Mouse (Mus musculus): ENCODE results near the gene Insl5.
A peak's percentile ranks its signal among the peaks of the same experiment; 100 is the strongest.

Insl5 gene

DNA sequence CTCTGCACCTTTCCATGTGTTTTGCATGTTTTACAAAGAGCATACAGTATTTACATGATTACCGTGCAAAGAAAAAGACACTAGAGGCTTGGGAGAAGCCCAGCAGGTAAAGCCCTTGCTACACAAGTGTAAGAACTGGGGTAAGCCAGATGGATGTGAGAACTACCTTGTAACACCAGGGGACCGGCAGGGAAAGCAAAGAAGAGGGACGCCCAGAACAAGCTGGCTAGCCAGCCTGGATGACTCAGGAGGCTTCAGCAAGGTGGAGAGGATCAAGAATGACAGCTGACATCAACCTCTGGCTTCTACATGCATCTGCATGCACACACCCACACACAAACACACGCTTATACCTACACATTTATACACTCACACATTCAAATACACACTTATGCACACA lies 36.6 kb downstream of the Insl5 start:
- DNase-seq (ENCODE audit: low spot score in 2 of 2): peak in 1 of 2 experiments; percentile 51

DNA sequence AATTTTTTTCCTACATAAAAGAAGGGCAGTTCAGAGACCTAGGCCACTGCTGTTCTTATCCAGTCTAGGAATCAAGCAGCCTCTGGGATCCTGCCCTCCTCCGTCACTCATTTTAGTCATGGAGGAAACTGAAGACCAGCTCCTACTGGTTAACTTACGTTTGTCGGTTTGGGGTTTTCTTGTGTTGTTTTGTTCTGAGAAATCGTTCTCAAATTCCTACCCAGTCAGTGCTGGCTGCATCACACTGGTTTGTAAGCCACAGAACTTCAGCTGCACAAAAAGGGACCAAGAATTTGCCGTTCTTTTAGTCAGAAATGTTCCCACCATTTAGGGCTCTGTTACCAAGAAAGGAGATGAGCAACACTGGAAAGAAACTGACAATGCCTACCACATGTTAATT lies 37.3 kb downstream of the Insl5 start:
- DNase-seq (ENCODE audit: low spot score in 2 of 2): peak; percentile 37 to 55

DNA sequence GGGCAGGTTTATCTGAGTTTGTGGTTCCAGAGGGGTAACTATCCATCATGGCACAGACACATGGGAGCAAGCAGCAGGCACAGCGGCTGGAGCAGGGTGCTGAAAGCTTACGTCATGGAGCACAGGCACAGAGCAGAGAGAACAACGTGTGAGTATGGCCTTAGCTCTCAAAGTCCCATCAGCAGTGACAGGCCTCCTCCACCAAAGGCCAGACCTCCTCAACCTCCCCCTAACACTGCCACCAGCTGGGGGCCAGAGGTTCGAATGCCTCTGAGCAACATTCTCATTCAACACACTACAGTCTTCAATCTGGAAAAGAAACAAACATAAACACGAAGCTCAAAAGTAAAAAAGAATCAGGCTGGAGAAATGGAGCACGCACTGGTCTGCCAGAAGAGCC lies 38.1 kb downstream of the Insl5 start:
- DNase-seq (ENCODE audit: low spot score in 2 of 2): peak in 1 of 2 experiments; percentile 56

DNA sequence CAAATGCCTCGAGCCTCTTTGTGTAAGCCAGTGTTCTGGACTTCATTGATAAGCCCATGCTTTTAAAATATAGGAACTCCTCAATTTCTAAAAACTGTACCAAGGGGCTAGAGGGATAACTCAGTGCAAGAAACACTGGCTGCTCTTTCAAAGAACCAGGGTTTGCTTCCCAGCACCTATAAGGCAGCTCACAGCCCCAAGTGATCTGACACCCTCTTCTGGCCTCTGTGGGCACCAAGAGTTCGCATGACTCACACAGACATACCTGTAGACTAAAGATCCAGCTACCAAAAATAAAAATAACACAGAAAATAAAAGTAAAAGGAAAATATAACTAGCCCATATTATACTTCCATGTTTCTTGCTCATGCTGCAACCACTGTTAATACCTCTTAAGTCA lies 38.9 kb downstream of the Insl5 start:
- DNase-seq (ENCODE audit: low spot score in 2 of 2): peak in 1 of 2 experiments; percentile 60

DNA sequence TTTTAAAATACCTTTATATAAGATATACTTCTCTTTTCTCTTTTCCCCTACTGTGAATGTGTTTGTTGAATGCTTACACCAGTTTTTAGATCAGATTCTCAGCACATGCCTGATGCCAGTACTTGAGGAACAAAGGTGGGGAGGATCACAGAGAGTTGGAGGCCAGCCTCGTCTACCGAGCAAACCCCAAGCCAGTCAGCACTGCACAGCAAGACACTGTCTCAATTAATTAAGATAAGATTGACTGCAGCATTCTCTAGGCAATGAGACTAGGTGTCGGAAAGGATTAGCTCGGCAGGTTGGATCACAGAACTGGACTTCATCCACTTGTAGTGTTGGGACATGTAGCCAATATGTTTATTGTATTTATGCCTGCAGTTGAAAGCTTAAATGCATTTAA lies 39.3 kb downstream of the Insl5 start:
- DNase-seq (ENCODE audit: low spot score in 2 of 2): no peak

DNA sequence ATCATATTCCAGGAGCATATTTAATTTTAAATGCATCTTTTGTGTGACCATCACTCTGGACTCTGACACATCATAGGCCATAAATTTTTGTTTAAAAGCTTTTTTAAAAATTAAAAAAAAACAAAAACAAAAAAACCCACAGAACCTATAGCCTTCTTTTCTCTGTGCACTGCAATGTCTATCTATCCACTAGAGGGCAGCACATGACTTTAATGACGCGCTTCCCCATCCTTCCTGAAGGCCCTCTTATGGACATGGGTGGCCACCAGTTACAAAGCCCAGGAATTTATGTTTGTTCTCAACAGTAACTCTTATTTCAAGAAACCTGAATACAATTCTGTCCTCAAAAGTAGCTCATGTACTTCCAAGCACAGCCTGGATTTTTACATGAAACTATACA lies 39.7 kb downstream of the Insl5 start:
- DNase-seq (ENCODE audit: low spot score in 2 of 2): peak; percentile 48 to 80

DNA sequence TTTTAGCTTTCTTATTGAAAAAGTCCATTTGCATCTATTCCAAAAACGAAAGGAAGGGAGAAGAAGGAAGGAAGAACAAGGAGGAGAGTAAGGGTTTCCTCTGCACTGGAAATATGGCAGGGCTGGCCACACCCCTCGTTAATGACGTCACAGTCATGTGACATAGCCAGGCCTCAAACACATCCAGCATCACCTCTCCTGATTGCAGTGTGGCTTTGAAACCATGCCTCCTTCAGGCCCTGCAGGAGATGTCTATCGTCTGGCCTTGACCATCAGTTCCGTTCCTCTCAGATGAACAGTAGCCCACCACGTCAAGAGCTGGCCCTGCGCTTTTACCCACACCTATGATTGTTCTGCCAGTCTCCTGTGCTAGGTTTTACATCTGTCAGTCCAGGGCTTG lies 40.5 kb downstream of the Insl5 start:
- DNase-seq (ENCODE audit: low spot score in 2 of 2): no peak

DNA sequence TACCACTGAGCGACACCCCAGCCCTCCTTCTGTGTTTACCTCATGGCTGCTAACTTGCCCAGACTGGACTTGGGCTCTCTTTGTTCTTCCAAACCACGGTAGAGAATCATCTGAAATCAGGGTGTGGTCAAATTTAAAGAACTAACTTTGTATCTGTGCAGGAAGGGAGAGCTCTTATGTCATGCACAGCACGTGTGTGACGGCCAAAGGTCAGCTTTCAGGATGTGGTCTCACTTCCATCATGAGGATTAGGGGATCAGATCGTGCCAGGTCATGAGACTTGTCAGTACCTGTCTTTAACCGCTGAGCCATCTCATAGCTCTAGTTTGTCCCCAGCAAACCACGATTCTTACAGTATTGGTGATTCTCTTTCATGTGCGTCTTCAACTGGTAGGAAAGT lies 44.9 kb downstream of the Insl5 start:
- no peak for DNase-seq (ENCODE audit: low spot score in 2 of 2)

DNA sequence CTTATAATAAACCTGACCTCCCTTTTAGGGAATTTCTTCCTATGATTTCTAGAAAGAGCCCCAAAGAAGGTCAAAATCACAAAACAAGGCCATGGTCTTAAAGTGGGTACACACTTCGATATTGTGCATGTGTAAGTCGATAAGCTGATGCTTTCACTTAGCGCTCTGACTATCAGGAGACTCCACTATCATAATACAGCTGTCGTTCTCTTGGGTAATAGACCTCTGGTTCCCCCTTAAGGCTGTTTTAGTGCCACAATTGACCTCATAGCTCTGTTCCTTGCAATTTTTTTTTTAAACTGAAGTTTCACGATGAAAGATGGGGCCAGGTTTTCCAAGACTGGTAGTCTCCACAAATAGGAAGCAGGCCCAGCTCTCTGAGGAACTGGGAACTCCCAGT lies 47.3 kb downstream of the Insl5 start:
- DNase-seq (ENCODE audit: low spot score in 2 of 2): no peak

DNA sequence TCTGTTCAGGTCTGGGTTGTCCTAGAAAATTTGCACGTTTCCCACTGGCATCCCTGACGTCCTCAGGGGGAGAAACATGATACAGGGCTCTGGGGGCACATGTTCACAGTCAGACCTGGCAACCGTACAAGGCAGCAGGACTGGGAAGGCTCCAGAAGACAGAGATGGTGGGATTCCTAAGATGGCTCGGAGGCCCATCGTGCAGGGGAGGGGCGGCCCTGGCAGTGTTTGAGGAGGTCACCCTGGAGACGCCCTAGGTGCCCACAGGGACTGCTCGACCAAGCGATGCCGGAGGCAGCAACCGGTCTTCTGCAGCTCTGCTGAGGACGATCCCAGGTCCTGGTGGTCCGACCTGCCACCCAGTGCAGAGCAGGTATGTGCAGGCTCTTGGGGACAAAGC lies 48.2 kb downstream of the Insl5 start, which contains the start of gene Tctex1d1:
Gene Tctex1d1, plus strand, starts transcription at position 167 of the 400 bp plus-strand sequence.
- no peak for DNase-seq (ENCODE audit: low spot score in 2 of 2)

DNA sequence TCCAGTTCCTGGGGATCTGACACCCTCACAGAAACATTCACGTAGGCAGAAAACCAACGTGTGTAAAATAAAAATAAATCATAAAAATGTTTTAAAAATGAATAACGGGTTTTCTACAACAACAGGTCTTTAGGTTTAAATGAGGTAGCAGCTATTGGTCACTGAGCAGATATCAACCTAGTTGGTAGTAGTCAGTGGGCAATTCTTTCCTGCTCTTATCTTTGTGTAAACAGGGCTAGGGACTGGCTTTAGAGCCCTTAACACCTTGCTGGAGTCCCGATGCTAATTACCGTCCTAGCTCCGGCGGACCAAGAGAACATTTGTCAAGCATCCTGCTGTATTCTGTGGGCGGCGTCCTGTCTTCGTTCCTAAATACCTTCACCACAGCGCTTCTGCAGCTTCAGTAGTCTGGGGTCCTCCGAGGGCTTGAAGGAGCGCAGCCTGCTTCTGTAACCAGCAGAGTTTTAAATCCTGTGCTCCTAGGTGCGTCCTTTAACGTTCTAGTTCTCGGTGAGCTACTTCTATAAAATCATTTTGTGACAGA lies 48.8 kb downstream of the Insl5 start:
- no peak for DNase-seq (ENCODE audit: low spot score in 2 of 2)

DNA sequence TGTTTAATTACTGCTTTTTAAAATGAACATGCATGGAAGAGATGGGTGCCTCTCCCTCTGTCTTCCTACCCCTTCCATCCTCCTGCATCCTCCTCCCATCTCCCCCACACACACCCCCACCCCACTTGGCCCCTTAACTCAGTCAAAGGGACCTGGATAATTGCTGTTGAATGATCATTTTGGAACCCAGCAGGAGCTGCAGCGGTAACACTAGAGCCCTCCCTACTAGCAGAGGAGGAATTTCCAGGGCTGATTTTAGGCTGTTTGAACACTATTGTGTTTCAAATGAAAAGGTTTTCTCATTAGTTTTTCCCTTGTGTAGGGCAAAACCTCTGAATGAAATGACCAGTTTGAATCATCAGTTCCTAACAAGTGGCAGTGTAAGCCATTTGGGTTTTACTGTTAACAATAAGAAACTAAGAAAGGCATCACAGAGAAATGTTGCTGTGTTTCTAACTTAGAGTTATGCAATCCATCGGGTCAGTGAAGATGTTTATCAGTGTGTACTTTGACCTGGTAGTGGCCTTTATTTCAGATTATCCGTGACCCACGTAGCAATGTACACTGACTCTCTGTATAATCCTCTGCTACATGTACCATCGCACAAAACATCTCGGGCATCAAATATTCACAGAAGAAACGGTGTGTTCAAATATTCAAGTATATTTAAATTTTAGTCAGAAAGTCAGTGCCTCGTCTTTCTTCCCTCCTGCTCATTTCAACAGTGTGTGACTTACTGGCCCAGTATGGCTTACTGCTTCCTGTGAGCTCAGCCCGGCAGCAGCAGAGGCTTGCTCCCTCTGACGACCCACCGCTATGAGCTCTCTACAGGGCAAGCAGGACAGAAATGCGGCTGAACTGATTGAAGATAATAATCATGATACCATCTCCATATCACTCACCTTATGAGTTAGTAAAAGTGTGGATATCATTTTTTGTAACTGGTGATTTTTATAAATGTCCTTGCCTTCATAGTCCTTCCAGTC lies 50.1 kb downstream of the Insl5 start:
- no peak for DNase-seq (ENCODE audit: low spot score in 2 of 2)

DNA sequence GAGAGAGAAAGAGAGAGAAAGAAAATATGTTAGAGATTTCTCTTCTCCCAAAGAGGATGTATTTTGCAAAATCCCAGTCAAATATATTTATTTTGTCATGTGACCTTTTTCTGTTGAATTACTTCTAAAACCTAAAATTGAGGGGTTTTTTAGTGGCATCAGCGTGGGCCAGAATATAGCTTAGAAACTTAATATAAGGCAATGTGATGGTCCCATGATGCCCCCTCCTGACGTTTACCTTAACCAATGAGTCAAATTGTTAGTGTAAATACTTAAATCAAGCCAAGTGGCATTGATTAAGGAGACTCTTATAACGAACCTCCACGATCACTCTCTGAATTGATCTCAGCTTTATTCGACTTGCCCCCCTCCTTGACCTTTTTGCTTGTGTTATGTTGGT lies 52.5 kb downstream of the Insl5 start:
- no peak for DNase-seq (ENCODE audit: low spot score in 2 of 2)

DNA sequence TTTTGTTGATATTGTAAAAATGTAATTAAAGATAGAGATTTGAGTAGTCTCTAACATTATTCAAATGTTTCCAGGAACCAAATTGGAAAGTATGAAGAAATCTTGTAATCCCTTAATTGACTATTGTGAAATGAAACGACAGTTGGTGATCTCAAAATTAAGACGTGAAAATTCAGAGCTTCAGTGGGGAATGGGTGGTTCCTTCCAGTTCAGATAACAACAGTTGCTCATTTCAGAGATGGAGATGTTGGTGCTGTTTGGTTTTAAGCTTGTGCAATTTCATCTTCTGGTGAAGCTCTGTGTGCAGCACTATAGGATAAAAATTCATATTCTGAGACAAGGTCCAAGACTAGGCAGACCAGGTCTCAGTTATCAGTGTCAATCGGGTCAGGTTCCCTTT lies 54.6 kb downstream of the Insl5 start:
- no peak for DNase-seq (ENCODE audit: low spot score in 2 of 2)

DNA sequence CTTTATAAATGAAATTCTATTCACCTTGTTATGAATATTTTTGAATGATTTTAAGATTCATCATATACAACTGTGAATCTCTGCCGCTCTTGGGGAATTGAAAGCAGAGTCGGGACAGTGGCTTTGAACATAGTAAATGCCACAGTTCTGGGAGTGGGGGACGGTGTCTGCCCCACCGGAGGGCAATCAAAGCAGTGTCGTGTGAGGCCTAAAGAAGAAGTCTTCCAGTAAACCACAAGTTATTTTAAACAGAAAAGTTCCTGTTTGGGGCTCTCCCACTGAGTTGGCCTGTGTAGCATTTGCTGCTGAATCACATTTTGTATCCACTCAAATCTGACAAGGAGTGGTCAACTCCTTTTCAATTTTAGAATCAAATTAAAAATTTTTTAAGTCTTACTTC lies 55.5 kb downstream of the Insl5 start:
- DNase-seq (ENCODE audit: low spot score in 2 of 2): no peak

DNA sequence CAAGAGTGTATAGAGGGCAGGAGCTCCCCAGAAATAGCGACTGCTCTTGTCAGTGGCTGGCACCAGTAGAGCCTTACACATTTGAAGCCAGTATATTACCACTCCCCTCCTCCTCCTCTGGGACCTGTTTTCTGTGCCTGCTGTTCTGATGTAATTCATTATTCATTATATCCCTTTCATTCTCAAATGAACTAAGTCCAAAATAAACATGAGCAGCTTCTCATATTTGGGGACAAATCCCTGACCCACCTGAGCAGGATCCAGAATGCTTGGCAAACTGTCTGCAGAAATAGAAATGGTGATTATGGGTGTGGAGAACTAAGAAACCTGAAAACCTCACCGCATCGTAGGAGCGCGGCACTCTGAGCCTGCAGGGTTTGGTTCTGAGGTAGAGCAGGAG lies 57.0 kb downstream of the Insl5 start:
- DNase-seq (ENCODE audit: low spot score in 2 of 2): no peak

All from thymus, postnatal 10 days (tissue).